Mouse (Mus musculus): ENCODE data around the gene Nol12.

Gene Nol12

DNA sequence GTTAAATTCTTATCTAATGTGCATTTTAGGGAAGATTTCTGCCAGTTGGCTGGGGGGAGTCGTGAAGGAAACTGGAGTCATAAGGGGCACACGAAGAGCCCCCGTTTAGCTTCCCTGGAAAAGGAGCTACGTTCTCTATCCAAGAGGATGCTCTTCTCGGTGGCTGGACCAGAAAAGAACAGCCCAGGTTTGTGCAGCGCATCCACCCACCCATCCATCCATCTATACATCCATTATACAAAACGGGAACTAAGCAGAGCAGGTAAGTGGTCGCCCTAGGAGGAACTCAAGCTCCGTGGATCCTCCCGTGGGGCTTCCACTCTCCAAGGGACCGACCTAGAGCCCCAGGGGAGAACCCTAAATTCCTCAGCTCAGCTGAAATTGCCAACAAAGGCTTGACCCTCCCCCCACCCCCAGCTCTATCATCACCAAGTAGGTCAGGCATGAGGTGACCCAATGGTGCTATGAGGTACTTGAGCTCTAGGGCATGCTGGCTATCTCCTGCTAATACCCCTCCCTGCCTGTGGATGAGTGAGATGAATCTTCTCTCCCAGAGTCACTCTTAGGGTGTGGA is 13.5 kb downstream of the Nol12 start:
- DNase-seq (ENCODE audit: low read depth, low spot score) = no peak

DNA sequence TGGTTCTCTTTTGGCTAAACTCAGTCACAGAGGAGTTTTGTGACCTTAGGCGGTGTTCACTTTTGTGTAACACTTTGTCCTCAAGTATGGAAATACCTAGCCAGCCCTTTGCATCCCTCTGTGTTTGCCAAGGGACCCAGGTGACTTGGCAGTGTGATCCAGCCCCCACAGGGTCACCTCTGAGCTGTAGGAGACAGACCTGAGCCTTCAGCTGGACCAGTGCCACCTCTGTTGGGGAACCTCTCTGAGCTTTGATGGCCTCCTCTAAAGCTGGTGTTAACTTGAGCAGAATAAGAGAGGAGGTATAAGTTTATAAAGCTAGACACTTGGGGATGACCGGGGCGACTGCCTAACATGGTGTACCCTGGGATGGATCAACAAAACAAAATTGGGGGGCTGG is 14.2 kb downstream of the Nol12 start:
- DNase-seq (ENCODE audit: low read depth, low spot score) = no peak

DNA sequence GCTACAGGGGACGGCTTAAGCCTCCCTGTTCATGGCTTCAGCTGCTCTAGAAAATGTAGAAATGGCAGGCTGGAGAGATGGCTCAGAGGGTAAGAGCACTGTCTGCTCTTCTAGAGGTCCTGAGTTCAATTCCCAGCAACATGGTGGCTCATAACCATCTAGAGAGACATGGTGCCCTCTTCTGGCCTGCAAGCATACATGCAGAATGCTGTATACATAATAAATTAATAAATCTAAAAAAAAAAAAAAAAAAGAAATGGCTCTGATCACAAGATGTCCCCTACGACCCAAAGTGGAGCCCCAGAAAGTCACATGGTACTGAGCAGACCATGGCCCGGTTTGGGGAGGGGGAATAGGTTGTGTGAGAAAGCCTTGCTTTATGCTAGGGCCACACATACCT is 20.9 kb downstream of the Nol12 start:
- no peak for DNase-seq (ENCODE audit: low read depth, low spot score)

DNA sequence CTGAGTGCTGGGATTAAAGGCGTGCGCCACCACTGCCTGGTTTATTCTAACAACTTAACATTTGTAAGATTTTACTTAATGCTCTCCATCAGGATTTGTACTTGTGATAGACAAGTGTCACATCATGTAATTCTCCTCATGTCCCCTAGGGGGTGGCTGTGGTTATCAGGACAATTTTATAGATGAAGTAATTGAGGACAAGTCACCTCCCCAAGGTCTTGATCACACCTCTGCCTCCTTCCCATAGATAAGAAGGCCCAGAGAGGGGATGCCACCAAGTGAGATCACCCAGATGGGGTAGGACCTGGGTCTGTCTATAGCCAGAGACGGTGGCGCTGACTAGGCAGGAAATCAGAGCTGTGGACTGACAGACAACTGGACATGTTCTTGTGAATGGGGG is 21.6 kb downstream of the Nol12 start:
- DNase-seq (ENCODE audit: low read depth, low spot score) = peak; percentile 68

DNA sequence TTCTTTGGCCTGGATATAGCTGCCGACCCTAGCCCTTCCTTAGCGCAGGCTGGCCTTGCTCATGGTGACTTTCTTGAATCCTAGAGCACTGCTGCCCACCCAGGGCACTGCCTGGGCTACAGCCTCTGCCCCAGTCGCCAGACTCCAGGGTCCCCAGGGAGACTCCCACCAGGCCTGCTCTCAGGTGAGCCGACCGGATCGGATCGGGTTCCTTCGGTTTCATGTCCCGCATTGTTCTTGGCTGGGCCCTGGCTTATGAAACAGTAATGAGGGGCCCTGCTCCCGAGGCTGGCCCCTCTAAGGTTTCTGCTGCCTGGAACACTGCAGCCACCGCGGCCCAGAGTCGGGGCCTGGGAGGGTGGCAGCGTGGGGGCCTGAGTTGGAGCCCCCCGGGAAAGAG is 22.3 kb downstream of the Nol12 start:
- no peak for DNase-seq (ENCODE audit: low read depth, low spot score)

DNA sequence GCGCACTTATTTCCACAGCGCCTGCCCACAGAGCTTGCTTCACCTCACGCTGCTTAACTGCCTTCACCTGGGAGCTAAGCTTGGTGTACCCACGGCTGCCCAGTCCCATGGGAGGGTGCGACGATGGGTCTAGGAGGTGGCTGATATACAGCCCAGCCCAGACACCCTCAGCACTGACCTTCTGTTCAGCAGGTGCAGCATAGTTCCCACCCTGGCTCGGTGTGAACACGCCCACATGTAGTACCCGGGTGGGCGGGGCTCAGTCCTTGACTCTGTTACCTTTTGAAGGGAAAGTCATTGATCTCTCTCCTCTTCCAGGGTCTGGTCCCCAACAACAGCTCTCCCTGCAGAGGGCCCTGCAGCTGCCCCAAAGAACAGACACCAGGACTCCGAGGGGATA is 24.8 kb downstream of the Nol12 start:
- DNase-seq (ENCODE audit: low read depth, low spot score) = no peak

DNA sequence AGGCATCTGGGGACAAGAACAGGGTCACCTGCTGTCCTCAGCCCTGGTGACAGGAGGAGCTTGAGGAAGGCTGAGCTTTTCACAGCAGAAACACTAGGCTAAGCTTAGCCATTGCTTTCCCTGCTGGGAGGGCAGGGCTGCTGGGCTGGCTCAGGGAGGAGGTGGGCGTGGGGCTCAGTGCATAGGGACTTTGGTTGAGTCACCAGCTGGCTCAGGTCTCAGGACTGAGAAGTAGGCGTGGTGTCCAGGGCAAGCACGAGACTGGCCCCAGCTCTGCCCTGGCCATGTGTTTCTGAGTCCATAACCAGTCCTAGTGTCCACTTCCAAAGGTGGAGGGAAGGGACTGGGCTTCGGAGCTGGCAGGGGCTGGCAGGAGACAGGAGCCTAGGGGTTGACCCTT is 25.4 kb downstream of the Nol12 start:
- DNase-seq (ENCODE audit: low read depth, low spot score) = no peak

DNA sequence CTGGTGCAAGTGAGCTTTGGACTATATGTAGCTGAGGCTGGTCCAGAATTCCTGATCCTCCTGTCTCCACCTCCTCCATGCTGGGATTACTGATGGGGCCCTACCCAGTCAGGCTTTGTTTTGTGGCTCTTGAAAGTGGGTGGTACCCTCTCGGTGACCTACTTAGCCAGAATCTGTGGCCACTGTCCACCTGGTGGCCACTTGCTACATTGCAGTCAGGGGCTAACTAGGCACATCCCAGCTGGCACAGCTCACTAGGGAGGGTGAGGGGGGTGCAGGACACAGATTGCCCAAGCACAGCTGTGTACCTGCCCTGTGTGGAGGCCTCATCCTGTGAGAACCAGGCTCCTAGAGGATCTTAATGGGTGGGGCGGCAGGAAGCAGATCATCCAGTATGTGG is 28.2 kb downstream of the Nol12 start:
- DNase-seq (ENCODE audit: low read depth, low spot score) = peak; percentile 70

DNA sequence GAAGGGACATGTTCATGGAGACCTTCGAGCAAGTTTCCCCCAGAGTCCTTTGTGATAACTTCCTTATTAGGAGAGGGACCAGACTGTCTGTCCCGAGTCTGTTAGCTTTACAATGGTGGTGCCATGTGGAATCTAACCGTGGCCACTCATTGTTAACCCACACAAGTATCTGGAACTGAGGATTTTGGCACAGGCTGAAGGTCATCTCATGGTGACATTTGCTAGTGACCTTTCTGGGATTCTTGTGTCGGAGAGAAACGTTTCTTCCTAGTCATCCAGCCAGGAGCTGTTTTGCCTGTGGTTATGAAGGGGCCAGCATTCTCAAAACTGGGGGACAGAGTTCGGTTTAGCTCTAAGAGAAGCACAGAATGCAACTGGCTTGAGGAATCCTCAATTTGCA is 36.9 kb downstream of the Nol12 start:
- DNase-seq (ENCODE audit: low read depth, low spot score) = no peak

DNA sequence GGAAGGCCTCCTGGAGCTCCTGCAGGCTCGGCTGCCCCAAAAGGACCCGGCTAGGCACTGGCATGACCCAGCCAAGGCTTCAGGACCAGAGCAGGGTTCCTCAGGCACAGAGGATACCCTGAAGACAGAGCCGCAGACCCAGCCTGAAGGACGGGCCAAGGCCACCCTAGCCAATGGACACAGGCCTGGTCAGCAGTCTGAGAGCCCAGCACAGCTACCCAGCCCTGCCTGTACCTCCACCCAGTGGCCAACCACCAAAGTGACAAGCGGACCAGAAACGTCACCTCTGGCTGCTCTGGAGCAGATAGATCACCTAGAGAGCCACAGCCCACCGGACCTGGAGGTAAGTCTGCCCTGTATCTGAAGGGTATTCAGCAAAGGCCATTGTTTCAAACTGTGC is 39.2 kb downstream of the Nol12 start:
- no peak for DNase-seq (ENCODE audit: low read depth, low spot score)

DNA sequence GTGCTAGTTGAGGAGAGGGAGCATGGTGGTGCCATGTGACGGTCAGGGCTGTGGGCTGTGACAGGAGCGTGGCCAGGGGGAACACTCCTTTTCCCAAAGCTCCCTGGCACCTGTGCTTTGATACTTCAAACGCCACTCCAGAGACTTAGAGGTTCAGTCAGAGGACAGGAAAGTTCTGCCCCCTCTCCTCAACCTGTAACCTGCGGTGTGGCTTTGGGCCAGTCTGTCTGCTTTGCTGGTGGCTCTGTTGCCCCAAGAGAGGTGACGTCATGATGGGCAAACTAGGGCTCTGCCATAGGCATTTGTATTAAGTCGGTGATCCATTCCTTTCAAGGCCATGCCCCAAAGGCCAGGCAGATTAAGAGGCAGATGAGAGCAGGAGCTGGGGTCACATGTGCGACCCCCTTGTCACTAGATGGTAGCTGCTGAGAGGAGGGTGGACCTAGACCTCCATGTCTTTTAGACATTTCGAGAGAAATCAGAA is 43.0 kb downstream of the Nol12 start:
- no peak for DNase-seq (ENCODE audit: low read depth, low spot score)

DNA sequence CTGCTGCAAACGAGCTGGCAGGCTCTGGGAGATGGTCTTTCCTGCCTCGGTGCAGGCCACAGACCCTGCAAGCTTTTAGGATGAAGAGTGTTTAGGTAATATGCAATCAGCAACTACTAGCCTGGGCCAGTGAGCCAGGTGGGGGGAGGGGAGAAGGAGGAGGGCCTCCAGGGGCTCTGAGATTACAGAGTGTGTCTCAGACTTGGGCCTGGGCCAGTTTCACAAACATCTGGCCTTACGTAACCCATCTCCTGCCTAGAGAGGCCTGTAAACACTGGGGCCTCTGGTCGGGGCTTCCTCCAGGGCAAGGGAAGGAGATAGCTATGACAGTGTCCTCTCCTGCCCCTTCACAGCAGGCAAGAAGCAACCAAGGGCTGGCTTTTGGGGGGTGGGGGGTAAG is 44.1 kb downstream of the Nol12 start:
- no peak for DNase-seq (ENCODE audit: low read depth, low spot score)

DNA sequence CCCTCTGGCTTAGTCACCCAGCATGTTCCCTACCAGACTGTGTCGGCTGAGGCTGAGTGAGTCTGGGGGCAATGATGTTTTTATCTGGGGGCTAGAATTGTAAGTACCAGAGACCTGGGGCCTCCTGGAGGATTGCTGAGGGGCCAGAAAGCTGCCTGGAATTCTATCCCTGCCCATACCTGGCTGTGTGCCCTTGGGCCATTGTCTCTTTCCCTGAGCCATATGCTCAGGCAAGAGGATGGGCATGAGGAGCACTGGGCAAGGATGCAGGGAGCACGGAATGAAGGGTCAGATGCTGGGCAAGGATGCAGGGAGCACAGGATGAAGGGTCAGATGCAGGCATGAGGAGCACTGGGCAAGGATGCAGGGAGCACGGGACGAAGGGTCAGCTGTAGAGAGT is 45.4 kb downstream of the Nol12 start:
- DNase-seq (ENCODE audit: low read depth, low spot score) = no peak

DNA sequence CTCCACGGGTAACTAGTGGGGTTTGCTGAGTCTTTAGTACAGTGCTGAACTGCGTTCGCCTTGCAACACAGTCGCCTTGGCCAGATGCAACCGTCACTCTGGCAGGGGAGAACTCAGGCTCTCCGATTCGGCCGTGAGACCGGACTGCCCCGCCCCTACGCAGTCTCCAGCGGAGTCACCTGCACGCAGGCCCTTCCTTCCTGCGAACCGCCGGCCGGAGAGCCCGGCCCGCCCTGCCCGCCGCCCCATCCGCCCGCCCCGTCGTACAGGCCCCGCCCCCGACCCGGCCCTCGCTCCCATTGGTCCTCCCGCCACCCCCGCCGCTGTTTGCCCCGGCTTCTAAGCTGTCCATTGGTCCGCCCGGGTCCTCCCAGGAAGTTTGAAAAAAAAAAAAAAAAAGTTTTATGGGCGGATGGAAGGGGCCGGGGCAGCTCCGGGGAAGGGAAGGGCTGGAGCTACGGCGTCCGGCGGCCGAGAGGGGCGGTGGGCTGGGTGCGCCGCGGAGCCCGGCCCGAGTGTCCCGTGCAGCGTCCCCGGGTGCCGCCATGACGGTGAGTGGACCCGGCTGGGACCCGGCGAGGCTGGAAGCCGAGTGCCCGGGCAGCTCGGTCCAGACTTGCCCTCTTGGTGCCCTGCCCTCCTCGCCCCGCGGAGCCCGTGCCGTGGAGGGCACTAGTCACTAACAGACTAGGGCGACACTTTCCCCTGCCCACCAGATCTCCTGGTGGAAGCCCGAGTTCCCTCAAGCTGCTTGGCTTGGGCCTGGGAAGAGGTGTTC is 48.1 kb downstream of the Nol12 start:
- peak; percentile 93 for DNase-seq (ENCODE audit: low read depth, low spot score)

DNA sequence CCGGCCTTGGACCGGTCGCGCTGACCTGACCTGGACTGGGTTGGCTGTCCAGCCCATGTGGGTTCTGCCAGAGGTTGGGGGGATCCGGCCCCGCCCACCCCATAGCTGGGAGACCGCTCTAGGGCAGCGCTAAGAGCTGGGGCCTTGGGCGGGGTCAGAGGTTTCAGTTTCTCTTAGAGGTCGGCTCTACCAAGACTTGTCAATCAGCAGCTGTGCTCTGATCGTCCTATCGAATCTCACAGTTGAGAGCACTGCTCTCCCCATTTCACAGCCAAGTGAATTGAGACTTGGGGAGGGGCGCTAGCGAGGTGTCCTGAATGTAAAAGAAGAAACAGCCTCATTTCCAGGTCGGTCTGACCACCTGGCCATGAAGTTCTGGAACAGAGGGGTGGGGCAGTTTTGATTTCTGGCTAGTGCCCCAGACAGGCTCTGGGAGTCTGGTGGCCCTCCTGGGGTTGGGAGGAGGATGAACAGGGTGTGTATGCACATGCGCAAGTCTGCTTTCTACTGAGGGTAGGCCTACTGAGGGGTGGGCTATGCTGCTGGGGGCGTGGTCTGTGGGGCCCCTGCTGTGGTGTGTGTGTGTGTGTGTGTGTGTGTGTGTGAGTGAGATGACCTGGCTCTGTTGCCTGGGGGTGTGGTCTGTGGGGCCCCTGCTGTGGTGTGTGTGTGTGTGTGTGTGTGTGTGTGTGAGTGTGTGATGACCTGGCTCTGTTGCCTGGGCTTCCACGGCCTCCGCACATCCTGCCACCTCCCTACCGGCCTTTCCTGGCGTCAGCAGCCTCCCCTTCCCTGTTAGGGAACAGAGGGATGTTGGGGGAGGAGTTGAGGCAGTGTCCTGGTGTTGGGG is 48.9 kb downstream of the Nol12 start:
- DNase-seq (ENCODE audit: low read depth, low spot score) = peak; percentile 82

DNA sequence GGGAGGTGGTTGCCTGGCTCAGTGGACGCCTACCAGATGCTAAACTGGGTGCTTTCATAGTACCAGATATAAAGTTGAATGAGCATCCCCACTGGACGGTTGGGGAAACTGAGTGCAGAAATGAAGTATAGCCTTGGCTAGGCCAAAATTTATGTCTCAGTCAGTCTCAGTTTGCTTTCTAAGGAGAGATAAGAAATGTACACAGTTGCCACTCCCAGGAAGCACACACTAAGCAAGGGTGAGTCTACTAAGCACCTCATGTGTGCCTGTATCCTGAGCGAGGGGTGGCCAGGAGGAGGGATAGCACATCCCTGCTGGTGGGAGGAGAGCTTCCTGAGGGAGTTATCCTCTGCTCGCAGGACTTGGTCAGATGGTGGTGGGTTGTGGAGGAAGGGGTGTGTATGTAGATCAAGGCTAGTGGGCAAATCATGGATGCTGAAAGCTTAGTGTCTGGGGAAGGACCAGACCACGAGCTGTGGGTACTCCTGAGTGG is 49.6 kb downstream of the Nol12 start:
- DNase-seq (ENCODE audit: low read depth, low spot score) = no peak

DNA sequence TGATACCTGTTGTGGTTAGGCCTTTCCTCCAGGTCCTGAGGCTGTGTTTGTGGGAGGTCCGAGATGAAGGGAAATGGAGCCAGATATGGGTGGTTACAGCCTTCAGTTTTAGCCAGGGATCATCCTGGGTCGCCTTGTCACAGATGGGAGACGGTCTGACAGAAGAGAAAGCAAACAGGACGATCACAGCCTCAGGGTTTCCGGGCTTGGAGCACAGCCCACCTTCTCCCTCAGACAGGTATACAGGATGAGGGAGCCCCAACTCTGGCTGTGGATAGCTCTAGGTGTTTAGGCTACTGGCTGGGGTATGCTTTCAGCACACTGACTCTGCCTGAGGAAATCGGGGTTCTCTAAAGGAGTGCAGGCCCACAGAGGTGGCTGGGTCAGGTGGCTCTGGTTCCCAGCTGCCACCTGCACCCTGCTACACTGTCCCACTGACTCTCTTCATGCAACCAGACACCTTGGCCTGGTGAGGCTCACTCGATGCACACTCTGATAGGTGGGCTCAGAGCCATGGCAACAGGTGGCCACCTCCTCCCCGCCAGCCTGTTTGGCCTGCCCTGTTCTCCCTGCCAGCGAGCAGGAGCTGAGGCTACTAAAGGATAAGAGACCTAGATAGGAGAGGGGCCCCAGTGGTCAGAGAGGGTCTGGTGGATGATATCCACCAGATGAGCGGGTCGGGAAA is 51.9 kb downstream of the Nol12 start:
- no peak for DNase-seq (ENCODE audit: low read depth, low spot score)

DNA sequence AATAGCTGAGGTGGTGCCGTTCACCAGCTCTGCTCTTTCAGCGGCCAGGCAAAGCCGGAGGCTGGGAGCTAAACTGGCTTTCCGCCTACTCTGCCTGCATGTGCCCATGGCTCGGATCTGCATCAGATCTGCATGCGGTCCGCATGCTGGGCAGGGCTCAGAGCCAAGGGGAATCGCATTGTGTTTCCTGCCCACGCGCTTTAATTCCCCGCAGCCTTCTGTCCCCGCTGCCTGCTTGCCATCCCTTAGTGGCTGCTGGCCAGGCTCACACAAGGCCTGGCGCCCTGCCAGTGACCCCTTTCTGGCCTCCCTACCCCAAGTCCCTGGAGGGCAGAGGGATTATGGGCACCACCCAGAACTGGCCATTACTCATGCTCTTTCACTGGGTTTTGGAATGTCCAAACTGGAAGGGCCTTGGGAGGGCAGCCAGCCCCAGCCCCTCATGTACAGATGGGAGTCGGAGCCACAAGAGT is 53.8 kb downstream of the Nol12 start:
- DNase-seq (ENCODE audit: low read depth, low spot score) = no peak

DNA sequence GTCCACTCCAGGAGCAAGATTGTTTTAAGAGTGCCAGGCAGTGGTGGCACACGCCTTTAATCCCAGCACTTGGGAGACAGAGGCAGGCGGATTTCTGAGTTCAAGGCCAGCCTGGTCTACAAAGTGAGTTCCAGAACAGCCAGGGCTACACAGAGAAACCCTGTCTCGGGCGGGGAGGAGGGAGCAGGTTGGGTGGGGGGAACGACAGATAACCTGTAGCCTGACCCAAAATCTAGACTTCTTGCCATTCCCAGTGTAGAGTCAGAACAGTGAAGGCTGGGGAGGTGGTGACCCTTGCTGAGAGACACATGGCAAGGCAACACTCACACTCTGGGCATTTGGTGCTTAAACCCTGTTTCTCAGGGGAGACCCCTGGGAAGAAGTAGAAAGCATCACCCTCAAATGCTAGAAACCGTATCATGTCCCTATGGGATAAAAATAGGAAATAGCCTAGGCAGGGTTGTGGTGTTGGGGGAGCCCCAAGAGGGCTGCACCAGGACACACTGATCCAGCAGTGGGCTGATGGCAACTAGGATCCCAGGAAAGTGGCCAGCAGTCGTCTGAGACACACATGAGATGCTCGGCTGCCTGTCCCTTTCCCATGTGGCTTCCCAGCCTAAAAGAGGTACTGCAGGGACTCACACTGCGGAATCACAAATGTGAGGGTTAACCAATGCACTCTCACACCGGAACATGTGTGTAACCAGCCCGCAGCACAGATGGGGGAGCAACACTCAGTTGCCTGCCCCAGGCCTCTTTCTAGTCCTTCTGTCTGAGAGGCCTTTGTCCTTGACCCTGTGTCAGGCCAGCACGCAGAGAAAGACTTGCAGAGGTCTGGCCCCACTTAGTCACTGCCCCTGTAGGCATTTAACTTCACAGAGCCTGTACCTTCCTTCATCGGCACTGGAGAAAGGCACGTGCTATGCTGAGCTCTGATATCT is 54.7 kb downstream of the Nol12 start:
- no peak for DNase-seq (ENCODE audit: low read depth, low spot score)

DNA sequence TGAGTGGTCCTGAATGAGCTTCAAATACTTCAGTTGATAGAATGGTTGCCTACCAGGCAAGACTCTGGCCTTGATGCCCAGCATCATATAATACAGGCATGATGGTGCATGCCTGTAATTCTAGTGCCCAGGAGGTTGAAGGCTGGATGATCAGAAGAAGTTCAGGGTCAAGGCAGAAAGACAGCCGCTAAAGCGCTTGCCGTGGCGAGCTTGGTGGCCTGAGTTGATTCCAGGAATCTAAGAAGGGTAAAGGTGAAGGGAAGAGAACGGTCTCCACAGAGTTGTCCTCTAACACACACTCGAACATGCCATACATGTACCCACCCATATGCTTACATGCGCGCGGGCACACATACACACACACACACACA is 55.3 kb downstream of the Nol12 start:
- no peak for DNase-seq (ENCODE audit: low read depth, low spot score)

Measured in CD4-positive, CD25-positive, alpha-beta regulatory T cell, adult 2 months (primary cell).